Mouse (Mus musculus) small intestine, adult 2 months (tissue): ENCODE results near the gene Gm44502.

ENCODE experiments used
- CTCF ChIP-seq: fragments of 200-500 bp; IDR thresholded peaks from 2 replicates; pipeline ENCODE4 v1.5.1; 2012; ENCODE audit warnings: low read depth, mild to moderate bottlenecking, control low read depth, inconsistent platforms, low read length, moderate library complexity, mixed read lengths; ENCODE audit not compliant: insufficient replicate concordance, insufficient read length; ENCODE audit errors: extremely low read depth
- POLR2A ChIP-seq: fragments of 200-500 bp; IDR thresholded peaks from 2 replicates; pipeline ENCODE4 v1.6.1; 2012; ENCODE audit warnings: low read depth, mild to moderate bottlenecking, control low read depth, inconsistent platforms, low read length, moderate library complexity

GRCm38 (mm10) chr15:89454857-89455256 is 25.4 kb upstream of the Gm44502 start:
- TF ChIP-seq CTCF = no peak
- no peak for TF ChIP-seq POLR2A
